Mouse (Mus musculus) testis, adult 2 months (tissue): ENCODE results near the gene Creb5.

Source experiments
- CTCF ChIP-seq: fragments of 200-500 bp; IDR thresholded peaks from 2 replicates; pipeline ENCODE4 v1.5.1; 2012; ENCODE audit warnings: low read depth, mild to moderate bottlenecking, inconsistent platforms, low read length, moderate library complexity; ENCODE audit not compliant: control insufficient read depth, insufficient read depth, insufficient replicate concordance
- POLR2A ChIP-seq: fragments of 200-500 bp; IDR thresholded peaks from 2 replicates; pipeline ENCODE4 v1.6.1; 2012; ENCODE audit warnings: low read depth, mild to moderate bottlenecking, inconsistent platforms, low read length, moderate library complexity; ENCODE audit not compliant: control insufficient read depth

DNA sequence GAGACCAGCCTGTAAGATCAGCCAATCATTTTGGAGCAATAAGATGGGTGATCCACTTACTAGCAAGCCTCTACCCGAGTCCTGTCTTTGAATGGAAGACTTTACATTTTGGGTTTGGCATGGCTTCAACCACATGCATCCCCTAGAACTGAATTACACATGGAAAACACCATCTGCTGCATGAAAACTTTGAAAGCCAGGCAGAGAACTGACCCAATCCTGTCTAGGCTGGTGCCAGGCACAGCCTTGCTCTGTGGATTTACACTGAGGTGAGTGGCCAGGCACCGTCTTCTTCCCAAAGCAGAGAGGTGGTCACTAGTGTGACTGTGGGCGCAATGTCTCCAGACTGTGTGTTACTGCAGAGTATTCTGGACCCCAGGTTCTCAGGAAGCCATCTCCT lies 109.4 kb downstream of the Creb5 start:
- TF ChIP-seq CTCF (no peak), POLR2A (no peak)
